Mouse (Mus musculus) midbrain, embryonic 13.5 days (tissue): Measurements from ENCODE around the gene Zfand3. TPM values are rescaled to one million over a fixed set of nuclear protein-coding genes. Genes with fewer than 3 reads are reported as not detected.

Source experiments
- ATAC-seq: fragments of 200-750 bp; cut with Nextera tagmentation; 2 replicates; pipeline ENCODE4 v1.8.0; 2017; ENCODE audit warnings: mild to moderate bottlenecking, moderate TSS enrichment, moderate library complexity
- H3K27ac ChIP-seq: fragments of 300-500 bp; sonication (generic); 2 replicates; pipeline ENCODE4 v1.5.1; 2015; ENCODE audit warnings: inconsistent platforms, mild to moderate bottlenecking, moderate library complexity
- H3K27me3 ChIP-seq: fragments of 300-500 bp; sonication (generic); 2 replicates; pipeline ENCODE4 v1.6.1; 2015; ENCODE audit warnings: mild to moderate bottlenecking, inconsistent platforms
- H3K36me3 ChIP-seq: fragments of 300-500 bp; sonication (generic); 2 replicates; pipeline ENCODE4 v1.6.1; 2015; ENCODE audit warnings: mild to moderate bottlenecking, inconsistent platforms
- H3K4me1 ChIP-seq: fragments of 300-500 bp; sonication (generic); replicated peaks from 2 replicates; pipeline ENCODE4 v1.6.1; 2015; ENCODE audit warnings: inconsistent platforms
- H3K4me2 ChIP-seq: fragments of 300-500 bp; sonication (generic); replicated peaks from 2 replicates; pipeline ENCODE4 v1.6.1; 2015; ENCODE audit warnings: moderate library complexity, mild to moderate bottlenecking, inconsistent platforms
- H3K4me3 ChIP-seq: fragments of 300-500 bp; sonication (generic); replicated peaks from 2 replicates; pipeline ENCODE4 v1.5.1; 2015; ENCODE audit warnings: mild to moderate bottlenecking, inconsistent platforms
- H3K9ac ChIP-seq: fragments of 300-500 bp; sonication (generic); replicated peaks from 2 replicates; pipeline ENCODE4 v1.6.1; 2015; ENCODE audit warnings: mild to moderate bottlenecking, inconsistent platforms
- H3K9me3 ChIP-seq: fragments of 300-500 bp; sonication (generic); 2 replicates; pipeline ENCODE4 v1.6.1; 2016; ENCODE audit warnings: mild to moderate bottlenecking, inconsistent platforms
- WGBS: fragments of 180-500 bp; shearing (Covaris S2); methylation state at CpG from one replicate; pipeline ENCODE4 v1.1.7; 2015; 5-methylcytosine and 5-hydroxymethylcytosine counted together
- polyA plus RNA-seq: library from polyadenylated mRNA; unstranded; fragments of >200 nt; fragmentation: Nextera tagmentation; extraction: Ambion mirVana; gene quantifications from 2 replicates; pipeline ENCODE4 v1.2.1, GENCODE M21; 2015

The Zfand3 gene
- polyA plus RNA-seq, 1 experiment from 2014 or later: 85.4 TPM

GRCm38 (mm10) chr17:30059066-30059465 lies 54.5 kb downstream of the Zfand3 start:
- ATAC-seq: no peak
- Histone ChIP-seq H3K27me3 (no peaks in the 10 kb centered on the region), H3K27ac (no peak overlapping the region), H3K36me3 (peaks cover 5% of the 10 kb centered on the region), H3K4me3 (no peak overlapping the region), H3K9me3 (no peaks in the 10 kb centered on the region), H3K4me2 (no peak overlapping the region), H3K9ac (no peak overlapping the region), H3K4me1 (peaks cover 27% of the 10 kb centered on the region)
- 93% methylated on average over 5 of the region's 5 CpGs for WGBS

GRCm38 (mm10) chr17:30061100-30061837 lies 56.7 kb downstream of the Zfand3 start:
- H3K27me3 ChIP-seq: no peaks in the 10 kb centered on the region
- ATAC-seq: no peak

DNA sequence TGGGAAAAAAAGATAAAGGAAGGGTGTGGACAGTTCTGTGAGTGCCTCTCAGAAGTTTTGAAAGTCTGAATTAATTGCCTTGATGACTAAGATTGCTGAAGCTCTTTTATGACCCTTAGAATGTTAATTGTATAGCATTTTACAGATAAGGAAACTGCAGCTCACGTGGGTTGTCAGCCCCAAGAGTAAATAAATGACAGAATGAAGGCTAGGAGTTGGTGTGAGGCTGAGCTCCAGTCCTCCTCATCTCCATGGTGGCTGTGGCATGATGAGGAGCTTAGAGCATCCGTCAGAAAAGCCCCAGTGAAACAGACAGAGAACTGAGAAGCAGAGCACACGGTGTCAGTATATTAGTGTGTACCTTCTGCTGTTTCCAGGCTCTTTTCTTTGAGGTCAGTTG lies 59.3 kb downstream of the Zfand3 start:
- no peak for ATAC-seq
- H3K4me1 ChIP-seq: peaks cover 29% of the 10 kb centered on the region
- H3K27me3 ChIP-seq: no peaks in the 10 kb centered on the region
- H3K36me3 ChIP-seq: no peaks in the 10 kb centered on the region
- no peak overlapping the region for H3K4me3 ChIP-seq
- H3K4me2 ChIP-seq: no peak overlapping the region
- H3K9me3 ChIP-seq: no peaks in the 10 kb centered on the region
- 25% methylated on average over 3 of the region's 3 CpGs for WGBS
- H3K27ac ChIP-seq: peak overlapping the region; percentile 57; the same call in 1 of the 2 replicates
- H3K9ac ChIP-seq: no peak overlapping the region

More at GRCm38 (mm10) chr17:30061100-30061837, 56.7 kb downstream of the Zfand3 start:
- H3K9me3 ChIP-seq: no peaks in the 10 kb centered on the region
- H3K27ac ChIP-seq: no peak overlapping the region
- no peaks in the 10 kb centered on the region for H3K36me3 ChIP-seq
- H3K4me2 ChIP-seq: no peak overlapping the region
- H3K4me1 ChIP-seq: peaks cover 37% of the 10 kb centered on the region
- WGBS: 92% methylated on average over 8 of the region's 8 CpGs
- no peak overlapping the region for H3K4me3 ChIP-seq
- no peak overlapping the region for H3K9ac ChIP-seq

- Histone ChIP-seq H3K4me1 (peaks cover 23% of the 10 kb centered on the region), H3K4me2 (no peak overlapping the region), H3K9me3 (no peaks in the 10 kb centered on the region), H3K27me3 (no peaks in the 10 kb centered on the region), H3K4me3 (no peak overlapping the region), H3K27ac (no peak overlapping the region), H3K9ac (no peak overlapping the region), H3K36me3 (no peaks in the 10 kb centered on the region)
- 0 out of 2 replicates have a peak, but pooled peaks have one; percentile 30 for ATAC-seq
- 32% methylated on average over 4 of the region's 4 CpGs for WGBS
These were observed 60.2 kb downstream of the Zfand3 start for GRCm38 (mm10) chr17:30064746-30065145.

- 96% methylated on average over 3 of the region's 3 CpGs for WGBS
- no peak overlapping the region for H3K9ac ChIP-seq
- H3K4me3 ChIP-seq: no peak overlapping the region
- H3K27me3 ChIP-seq: no peaks in the 10 kb centered on the region
- no peak overlapping the region for H3K27ac ChIP-seq
- no peak for ATAC-seq
- H3K9me3 ChIP-seq: no peaks in the 10 kb centered on the region
- H3K4me2 ChIP-seq: no peak overlapping the region
- H3K36me3 ChIP-seq: no peaks in the 10 kb centered on the region
- H3K4me1 ChIP-seq: peaks cover 6% of the 10 kb centered on the region
These were observed 65.2 kb downstream of the Zfand3 start for GRCm38 (mm10) chr17:30069776-30070175.

- no peak for ATAC-seq
- no peak overlapping the region for H3K4me3 ChIP-seq
These were observed 66.1 kb downstream of the Zfand3 start for GRCm38 (mm10) chr17:30070631-30071030.

GRCm38 (mm10) chr17:30072613-30073012 lies 68.1 kb downstream of the Zfand3 start:
- H3K4me2 ChIP-seq: no peak overlapping the region
- H3K27me3 ChIP-seq: no peaks in the 10 kb centered on the region
- no peaks in the 10 kb centered on the region for H3K9me3 ChIP-seq
- no peak overlapping the region for H3K9ac ChIP-seq
- no peaks in the 10 kb centered on the region for H3K36me3 ChIP-seq
- no peak overlapping the region for H3K4me3 ChIP-seq
- H3K27ac ChIP-seq: no peak overlapping the region
- 92% methylated on average over 3 of the region's 3 CpGs for WGBS
- peaks cover 13% of the 10 kb centered on the region; the same call in 1 of the 2 replicates for H3K4me1 ChIP-seq
- ATAC-seq: no peak

More at GRCm38 (mm10) chr17:30070631-30071030, 66.1 kb downstream of the Zfand3 start:
- Histone ChIP-seq H3K9ac (no peak overlapping the region), H3K27me3 (no peaks in the 10 kb centered on the region), H3K36me3 (no peaks in the 10 kb centered on the region), H3K4me1 (peaks cover 7% of the 10 kb centered on the region), H3K27ac (no peak overlapping the region), H3K4me2 (no peak overlapping the region), H3K9me3 (no peaks in the 10 kb centered on the region)
- 91% methylated on average over 5 of the region's 5 CpGs for WGBS

- 63% methylated on average over 5 of the region's 5 CpGs for WGBS
- Histone ChIP-seq H3K9ac (no peak overlapping the region), H3K27me3 (no peaks in the 10 kb centered on the region), H3K4me3 (no peak overlapping the region), H3K4me1 (peaks cover 18% of the 10 kb centered on the region), H3K9me3 (no peaks in the 10 kb centered on the region), H3K27ac (0 out of 2 replicates have a peak overlapping the region, but pooled peaks have one; percentile 25), H3K36me3 (no peaks in the 10 kb centered on the region), H3K4me2 (no peak overlapping the region)
- no peak for ATAC-seq
These were observed 71.4 kb downstream of the Zfand3 start for GRCm38 (mm10) chr17:30075896-30076295.

DNA sequence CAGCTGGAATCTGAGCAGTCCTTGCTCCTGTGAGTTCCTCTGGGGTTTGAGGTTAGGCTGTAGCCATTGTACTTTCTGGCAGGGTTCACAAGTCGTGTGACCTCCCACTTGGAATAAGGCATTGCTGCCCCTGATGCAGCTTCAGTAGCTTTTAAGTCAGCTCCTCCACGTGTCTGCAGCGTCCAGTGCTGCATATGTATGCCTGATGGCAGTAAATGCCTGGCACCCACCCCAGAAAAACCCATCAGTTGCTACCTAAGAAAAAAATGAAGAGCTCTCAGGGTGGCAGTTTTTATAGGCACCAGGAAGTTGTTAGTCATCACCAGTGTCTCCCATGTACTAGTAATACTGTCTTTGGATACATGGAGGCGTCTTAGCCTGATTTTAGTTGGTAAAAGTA lies 79.5 kb downstream of the Zfand3 start:
- H3K36me3 ChIP-seq: 0 out of 2 replicates have a peak, but pooled peaks cover 6% of the 10 kb centered on the region
- H3K27ac ChIP-seq: no peak overlapping the region
- H3K27me3 ChIP-seq: no peaks in the 10 kb centered on the region
- 79% methylated on average over 4 of the region's 4 CpGs for WGBS
- ATAC-seq: no peak
- no peaks in the 10 kb centered on the region for H3K9me3 ChIP-seq
- H3K4me2 ChIP-seq: no peak overlapping the region
- no peak overlapping the region for H3K4me3 ChIP-seq
- no peak overlapping the region for H3K9ac ChIP-seq
- peaks cover 8% of the 10 kb centered on the region for H3K4me1 ChIP-seq

- H3K27me3 ChIP-seq: no peaks in the 10 kb centered on the region
These were observed 82.2 kb downstream of the Zfand3 start for GRCm38 (mm10) chr17:30086695-30087094.

DNA sequence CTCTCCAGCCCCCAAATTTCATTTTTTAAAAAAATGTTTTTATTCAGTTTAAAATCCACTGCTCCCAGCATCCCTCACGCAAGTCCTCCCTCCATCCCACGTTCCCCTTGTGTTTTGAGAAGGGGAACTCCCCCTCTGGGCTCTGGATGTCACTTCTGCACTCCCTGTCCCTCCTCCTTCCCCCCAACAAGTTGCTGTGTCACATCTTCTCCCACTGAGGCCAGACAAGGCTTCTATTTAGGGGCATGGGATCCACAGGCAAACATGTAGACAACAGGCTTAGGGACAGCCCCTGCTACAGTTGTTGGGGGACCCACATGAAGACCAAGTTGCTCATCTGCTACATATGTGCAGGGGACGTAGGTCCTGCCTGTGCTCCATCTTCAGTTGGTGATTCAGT lies 83.9 kb downstream of the Zfand3 start:
- Histone ChIP-seq H3K4me2 (no peak overlapping the region), H3K27ac (no peak overlapping the region), H3K4me3 (no peak overlapping the region), H3K27me3 (no peaks in the 10 kb centered on the region), H3K36me3 (peaks cover 6% of the 10 kb centered on the region; the same call in 1 of the 2 replicates), H3K9ac (no peak overlapping the region), H3K9me3 (no peaks in the 10 kb centered on the region), H3K4me1 (peaks cover 3% of the 10 kb centered on the region)
- WGBS: 94% methylated on average over 3 of the region's 3 CpGs
- ATAC-seq: no peak

More at GRCm38 (mm10) chr17:30086695-30087094, 82.2 kb downstream of the Zfand3 start:
- Histone ChIP-seq H3K4me1 (peaks cover 3% of the 10 kb centered on the region), H3K4me2 (no peak overlapping the region), H3K9me3 (no peaks in the 10 kb centered on the region), H3K4me3 (no peak overlapping the region), H3K27ac (no peak overlapping the region), H3K36me3 (0 out of 2 replicates have a peak, but pooled peaks cover 6% of the 10 kb centered on the region), H3K9ac (no peak overlapping the region)
- no peak for ATAC-seq
- 88% methylated on average over 7 of the region's 7 CpGs for WGBS

DNA sequence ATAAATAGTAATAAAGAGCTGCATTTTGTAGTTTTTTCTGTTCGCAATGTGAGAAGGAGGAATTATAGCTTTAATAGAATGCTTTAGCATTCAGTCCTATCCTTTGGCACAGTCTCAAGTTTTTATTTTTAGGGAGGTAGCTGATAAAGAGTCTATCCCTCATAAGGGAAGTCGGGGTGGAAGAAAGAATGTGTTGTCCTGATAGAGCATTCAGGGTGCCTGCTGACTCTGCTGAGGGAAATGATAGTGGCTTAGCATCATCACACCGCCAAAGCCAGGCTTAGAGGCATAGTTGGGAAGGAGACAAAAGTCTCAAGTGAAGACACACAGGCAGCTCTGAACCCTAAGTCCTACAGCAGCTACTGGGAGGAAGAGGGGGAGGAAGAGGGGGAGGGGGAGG lies 85.9 kb downstream of the Zfand3 start:
- H3K9ac ChIP-seq: no peak overlapping the region
- 73% methylated on average over 3 of the region's 3 CpGs for WGBS
- peaks cover 7% of the 10 kb centered on the region for H3K36me3 ChIP-seq
- no peak for ATAC-seq
- H3K4me2 ChIP-seq: no peak overlapping the region
- no peak overlapping the region for H3K4me3 ChIP-seq
- no peak overlapping the region for H3K27ac ChIP-seq
- no peaks in the 10 kb centered on the region for H3K27me3 ChIP-seq
- no peaks in the 10 kb centered on the region for H3K4me1 ChIP-seq
- H3K9me3 ChIP-seq: no peaks in the 10 kb centered on the region
